Mouse (Mus musculus) myocyte (in vitro differentiated cells): Measurements from ENCODE around the gene Ly6f.

Experiments used
- E2F4 ChIP-seq: IDR thresholded peaks from one replicate; pipeline ENCODE4 v1.6.1; 2011; ENCODE audit warnings: mild to moderate bottlenecking, control low read depth, moderate library complexity; ENCODE audit not compliant: insufficient read depth
- MAX ChIP-seq: IDR thresholded peaks from one replicate; pipeline ENCODE4 v1.6.1; 2011; ENCODE audit warnings: low read depth, mild to moderate bottlenecking, control low read depth
- MYOD1 ChIP-seq, 3 experiments: IDR thresholded peaks; one replicate each; pipeline ENCODE4 v1.6.1; 2011; ENCODE audit warnings: control low read depth in 2 of 3, low read depth in 2 of 3, mild to moderate bottlenecking in 2 of 3, moderate library complexity in 1 of 3; ENCODE audit not compliant: insufficient read length in 2 of 3, control insufficient read depth in 1 of 3
- MYOG ChIP-seq, 3 experiments: IDR thresholded peaks; one replicate each; pipeline ENCODE4 v1.6.1; 2011; ENCODE audit warnings: control low read depth in 2 of 3, low read depth in 2 of 3, mild to moderate bottlenecking in 2 of 3; ENCODE audit not compliant: insufficient read length in 2 of 3, control insufficient read depth in 1 of 3, insufficient read depth in 1 of 3
- POLR2A ChIP-seq: IDR thresholded peaks from one replicate; pipeline ENCODE4 v1.6.1; 2011; ENCODE audit warnings: low read depth, mild to moderate bottlenecking, control low read depth, moderate library complexity; ENCODE audit not compliant: insufficient read length
- POLR2AphosphoS2 ChIP-seq: IDR thresholded peaks from one replicate; pipeline ENCODE4 v1.6.1; 2011; ENCODE audit warnings: low read depth, control low read depth; ENCODE audit not compliant: insufficient read length
- SRF ChIP-seq: IDR thresholded peaks from one replicate; pipeline ENCODE4 v1.6.1; 2011; ENCODE audit warnings: low read depth; ENCODE audit not compliant: control insufficient read depth, insufficient read length
- TCF12 ChIP-seq: IDR thresholded peaks from one replicate; pipeline ENCODE4 v1.6.1; 2011; ENCODE audit warnings: mild to moderate bottlenecking, control low read depth; ENCODE audit not compliant: poor library complexity, insufficient read depth, severe bottlenecking
- USF1 ChIP-seq: IDR thresholded peaks from one replicate; pipeline ENCODE4 v1.6.1; 2011; ENCODE audit warnings: low read depth, mild to moderate bottlenecking, control low read depth, moderate library complexity

GRCm38 (mm10) chr15:75309186-75309585 lies 41.0 kb downstream of the Ly6f start:
- no peak for TF ChIP-seq MAX
- TF ChIP-seq MYOG (IDR thresholded peaks at IDR 0.05; ENCODE audit: control insufficient read depth in 1 of 3, insufficient read depth in 1 of 3, insufficient read length in 2 of 3, low read depth in 2 of 3), result no peak
- no peak for TF ChIP-seq MYOD1 (IDR thresholded peaks at IDR 0.05; ENCODE audit: control insufficient read depth in 1 of 3, insufficient read length in 2 of 3, low read depth in 2 of 3)
- TF ChIP-seq POLR2A, result no peak
- no peak for TF ChIP-seq SRF
- no peak for TF ChIP-seq TCF12
- TF ChIP-seq POLR2AphosphoS2, result no peak
- TF ChIP-seq E2F4, result no peak
- TF ChIP-seq USF1, result no peak
